Mouse (Mus musculus): ENCODE data around the gene Gli1. TPM values are rescaled to one million over a fixed set of nuclear protein-coding genes. Genes with fewer than 3 reads are reported as not detected.

The Gli1 gene
- total RNA-seq (2014; rRNA removed; ENCODE audit: low replicate concordance) = 1.1 TPM in 1 of 2 replicates, not detected in the other
- 0.51 and 0.59 TPM in 2 replicates for polyA plus RNA-seq (2015; fragmentation: Nextera tagmentation; extraction: Ambion mirVana)

DNA sequence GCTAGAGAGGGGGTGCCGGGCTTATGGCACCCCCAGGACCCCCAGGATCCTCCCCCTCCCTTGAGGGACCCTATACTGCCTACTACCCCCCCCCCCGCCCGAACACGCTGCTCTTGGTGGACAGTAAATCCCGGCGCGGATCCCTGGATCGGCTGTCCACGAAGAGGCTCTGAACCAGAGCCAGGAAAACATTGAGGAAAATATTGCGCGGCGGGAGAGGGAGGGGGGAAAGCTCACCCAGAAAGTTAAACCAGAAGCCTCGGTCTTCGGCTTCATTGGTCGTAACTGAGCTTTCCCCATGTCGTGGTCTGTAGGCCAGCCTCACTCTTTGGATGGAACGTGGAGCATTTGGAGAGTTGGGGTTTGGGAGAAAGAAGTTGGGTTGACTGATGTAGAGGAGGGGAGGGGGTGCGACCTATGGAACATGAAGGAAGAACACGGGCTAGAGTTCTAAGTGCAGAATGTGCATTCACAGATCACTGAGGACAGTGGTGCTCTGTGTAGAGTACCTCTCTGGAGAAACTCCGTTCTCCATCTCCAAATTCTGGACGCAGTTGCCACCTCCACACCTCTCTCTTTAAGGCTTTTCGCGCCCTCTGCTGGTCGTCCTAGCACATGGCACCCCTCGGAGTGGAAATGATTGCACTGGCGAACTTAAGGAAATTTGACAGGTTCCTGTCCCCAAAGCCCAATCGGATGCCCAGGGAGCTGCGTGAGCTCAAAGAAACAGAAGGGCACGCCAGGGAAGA is at the start of gene Gli1:
Gli1 (minus strand) TSS at position 84 of the 749 bp plus-strand sequence.
- no peaks in the 10 kb centered on the region for H3K36me3 ChIP-seq (replicated peaks; ENCODE audit: control insufficient read depth, insufficient read depth, low read length)
- under 1% methylated on average over 29 of the region's 29 CpGs for WGBS
- no peaks in the 10 kb centered on the region for H3K9me3 ChIP-seq (replicated peaks; ENCODE audit: control insufficient read depth, low read length)
- ATAC-seq (ENCODE audit: insufficient read depth, low read depth) (peak; percentile 45; the same call in 1 of the 2 replicates), DNase-seq (ENCODE audit: low spot score) (peak; percentile 82)
- peaks cover 3% of the 10 kb centered on the region; the same call in 1 of the 2 replicates for H3K4me1 ChIP-seq (ENCODE audit: control insufficient read depth, insufficient read depth)
- no peak within 1 kb of the TSS for H3K27ac ChIP-seq (ENCODE audit: low read depth)
- TF ChIP-seq EP300 (IDR thresholded peaks at IDR 0.05; ENCODE audit: low read depth) (no peak), CTCF (IDR thresholded peaks at IDR 0.05; ENCODE audit: low read depth) (peak; percentile 94)
- 0 out of 2 replicates have a peak within 1 kb of the TSS, but pooled peaks have one; percentile 8 for H3K9ac ChIP-seq (replicated peaks; ENCODE audit: low read depth, low read length)
- H3K4me2 ChIP-seq (ENCODE audit: low read depth, low read length) = peak within 1 kb of the TSS; percentile 78
- H3K4me3 ChIP-seq (ENCODE audit: low read depth, low read length) = peak within 1 kb of the TSS; percentile 46
- peaks cover 30% of the 10 kb centered on the region for H3K27me3 ChIP-seq (ENCODE audit: control insufficient read depth, insufficient read depth, low read length)

DNA sequence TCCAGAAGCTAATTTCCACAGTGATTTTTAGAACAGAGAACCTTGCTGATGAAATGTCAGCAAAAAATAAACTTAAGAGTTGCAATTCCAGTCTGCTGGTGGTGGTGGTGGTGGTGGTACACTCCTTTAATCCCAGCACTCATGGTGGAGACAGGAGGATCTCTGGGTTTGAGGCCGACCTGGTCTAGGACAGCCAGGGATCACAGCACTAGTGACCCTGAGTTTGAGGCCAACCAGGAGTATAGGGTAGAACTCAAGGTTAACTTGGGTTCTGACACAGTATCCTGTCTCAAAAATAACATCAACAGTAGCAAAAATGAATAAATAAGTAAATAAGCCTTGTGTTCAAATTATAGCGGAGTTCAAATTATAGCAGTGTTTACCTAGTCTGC is 40.0 kb upstream of the Gli1 start:
- WGBS = 48% methylated on average over 2 of the region's 2 CpGs
- H3K27ac ChIP-seq (ENCODE audit: low read depth) = peak overlapping the region; percentile 98
- DNase-seq (ENCODE audit: low spot score) = no peak
- H3K27me3 ChIP-seq (ENCODE audit: control insufficient read depth, insufficient read depth, low read length) = no peaks in the 10 kb centered on the region
- peak overlapping the region; percentile 62 for H3K4me2 ChIP-seq (ENCODE audit: low read depth, low read length)
- peak overlapping the region; percentile 79 for H3K4me3 ChIP-seq (ENCODE audit: low read depth, low read length)
- ATAC-seq (ENCODE audit: insufficient read depth, low read depth) = no peak
- no peaks in the 10 kb centered on the region for H3K36me3 ChIP-seq (replicated peaks; ENCODE audit: control insufficient read depth, insufficient read depth, low read length)
- H3K9me3 ChIP-seq (replicated peaks; ENCODE audit: control insufficient read depth, low read length) = no peaks in the 10 kb centered on the region
- H3K9ac ChIP-seq (replicated peaks; ENCODE audit: low read depth, low read length) = peak overlapping the region; percentile 90
- H3K4me1 ChIP-seq (ENCODE audit: control insufficient read depth, insufficient read depth) = peaks cover 12% of the 10 kb centered on the region; the same call in 1 of the 2 replicates
- TF ChIP-seq CTCF (IDR thresholded peaks at IDR 0.05; ENCODE audit: low read depth) (no peak), EP300 (IDR thresholded peaks at IDR 0.05; ENCODE audit: low read depth) (no peak)

DNA sequence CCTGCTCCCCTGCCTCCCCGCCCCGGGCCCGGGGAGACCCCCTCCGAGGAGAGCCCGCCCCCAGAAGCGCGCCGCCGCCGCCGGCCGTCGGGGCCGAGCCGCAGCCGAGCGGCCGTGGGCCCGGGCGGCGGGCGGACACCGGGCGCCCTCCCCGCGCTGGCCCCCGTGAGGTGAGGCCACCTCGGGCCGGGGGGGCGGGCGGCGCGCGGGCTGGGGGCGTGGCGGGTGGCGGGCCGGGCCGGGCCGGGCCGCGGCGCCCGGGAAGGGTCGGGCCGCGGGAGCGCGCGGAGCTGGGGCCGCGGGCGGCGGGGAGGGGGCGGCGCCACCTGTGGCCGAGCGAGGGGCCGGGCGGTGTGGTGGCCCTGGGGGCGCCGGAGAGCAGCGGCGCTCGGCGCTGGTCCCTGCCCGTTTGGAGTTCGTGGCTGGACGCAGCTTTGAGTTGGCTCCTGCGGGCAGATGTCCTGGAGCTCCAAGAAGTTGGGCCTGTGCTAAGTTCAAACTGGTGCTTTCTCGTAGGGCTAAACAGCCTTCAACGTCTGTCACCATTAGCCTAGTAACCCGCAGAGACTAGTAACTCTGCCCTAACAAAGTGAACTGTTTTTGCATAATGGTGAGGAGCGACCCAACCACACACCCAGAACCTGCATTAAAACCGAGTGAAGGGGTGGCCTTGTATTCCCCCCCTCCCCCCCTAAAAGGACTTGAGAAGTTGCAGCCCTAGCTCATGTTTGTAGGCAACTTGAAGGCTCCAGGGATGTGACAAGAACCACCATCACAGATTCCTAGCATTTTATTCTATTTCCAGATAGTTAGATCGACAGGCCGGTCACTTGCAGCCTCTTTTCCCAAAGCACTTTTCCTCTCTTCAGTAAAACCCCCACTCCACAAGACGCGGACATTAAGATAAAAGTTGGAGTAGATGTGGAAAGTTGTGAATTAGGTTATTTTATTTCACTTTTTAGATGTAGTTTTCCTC is 39.3 kb upstream of the Gli1 start:
- H3K9me3 ChIP-seq (replicated peaks; ENCODE audit: control insufficient read depth, low read length) = no peaks in the 10 kb centered on the region
- 1% methylated on average over 44 of the region's 79 CpGs for WGBS
- ATAC-seq (ENCODE audit: insufficient read depth, low read depth) (peak; percentile 80), DNase-seq (ENCODE audit: low spot score) (peak; percentile 74)
- H3K27ac ChIP-seq (ENCODE audit: low read depth) = peak overlapping the region; percentile 98
- peaks cover 12% of the 10 kb centered on the region; the same call in 1 of the 2 replicates for H3K4me1 ChIP-seq (ENCODE audit: control insufficient read depth, insufficient read depth)
- H3K9ac ChIP-seq (replicated peaks; ENCODE audit: low read depth, low read length) = peak overlapping the region; percentile 90
- peak overlapping the region; percentile 62 for H3K4me2 ChIP-seq (ENCODE audit: low read depth, low read length)
- no peaks in the 10 kb centered on the region for H3K27me3 ChIP-seq (ENCODE audit: control insufficient read depth, insufficient read depth, low read length)
- no peak for TF ChIP-seq EP300 (IDR thresholded peaks at IDR 0.05; ENCODE audit: low read depth)
- H3K36me3 ChIP-seq (replicated peaks; ENCODE audit: control insufficient read depth, insufficient read depth, low read length) = no peaks in the 10 kb centered on the region
- peak overlapping the region; percentile 79 for H3K4me3 ChIP-seq (ENCODE audit: low read depth, low read length)

DNA sequence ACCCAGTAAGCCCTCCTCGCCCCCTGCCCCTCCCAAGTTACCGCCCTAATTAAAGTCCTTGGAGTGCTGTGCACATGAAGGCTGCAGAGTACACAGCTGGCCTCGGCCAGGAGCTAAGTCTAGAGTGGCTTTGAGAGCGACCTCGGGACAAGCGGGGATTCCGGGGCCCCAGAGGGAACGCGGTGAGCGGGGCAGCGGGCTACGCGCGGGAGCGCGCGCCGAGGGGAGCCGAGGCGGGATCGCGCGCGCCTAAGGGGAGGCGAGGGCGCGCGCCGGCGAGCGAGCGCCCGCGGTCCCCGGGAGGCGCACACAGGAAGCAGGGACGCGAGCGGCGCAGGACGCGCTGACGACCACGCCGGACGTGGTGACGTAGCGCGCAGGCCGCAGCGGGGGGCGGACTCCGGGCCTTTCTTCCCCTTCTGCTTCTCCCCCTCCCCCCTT is 38.5 kb upstream of the Gli1 start, which contains the start of gene R3hdm2:
R3hdm2 (plus strand) TSS at position 77 of the 441 bp plus-strand sequence.
- H3K27me3 ChIP-seq (ENCODE audit: control insufficient read depth, insufficient read depth, low read length) = no peaks in the 10 kb centered on the region
- H3K4me2 ChIP-seq (ENCODE audit: low read depth, low read length) = peak within 1 kb of the TSS; percentile 62
- DNase-seq (ENCODE audit: low spot score) = peak; percentile 92
- no peaks in the 10 kb centered on the region for H3K9me3 ChIP-seq (replicated peaks; ENCODE audit: control insufficient read depth, low read length)
- ATAC-seq (ENCODE audit: insufficient read depth, low read depth) = peak; percentile 97
- 0% methylated on average over 50 of the region's 53 CpGs for WGBS
- H3K36me3 ChIP-seq (replicated peaks; ENCODE audit: control insufficient read depth, insufficient read depth, low read length) = no peaks in the 10 kb centered on the region
- H3K9ac ChIP-seq (replicated peaks; ENCODE audit: low read depth, low read length) = peak within 1 kb of the TSS; percentile 90
- peak within 1 kb of the TSS; percentile 79 for H3K4me3 ChIP-seq (ENCODE audit: low read depth, low read length)
- TF ChIP-seq CTCF (IDR thresholded peaks at IDR 0.05; ENCODE audit: low read depth) = no peak
- no peak for TF ChIP-seq EP300 (IDR thresholded peaks at IDR 0.05; ENCODE audit: low read depth)
- peak within 1 kb of the TSS; percentile 98 for H3K27ac ChIP-seq (ENCODE audit: low read depth)
- H3K4me1 ChIP-seq (ENCODE audit: control insufficient read depth, insufficient read depth) = peaks cover 12% of the 10 kb centered on the region; the same call in 1 of the 2 replicates

DNA sequence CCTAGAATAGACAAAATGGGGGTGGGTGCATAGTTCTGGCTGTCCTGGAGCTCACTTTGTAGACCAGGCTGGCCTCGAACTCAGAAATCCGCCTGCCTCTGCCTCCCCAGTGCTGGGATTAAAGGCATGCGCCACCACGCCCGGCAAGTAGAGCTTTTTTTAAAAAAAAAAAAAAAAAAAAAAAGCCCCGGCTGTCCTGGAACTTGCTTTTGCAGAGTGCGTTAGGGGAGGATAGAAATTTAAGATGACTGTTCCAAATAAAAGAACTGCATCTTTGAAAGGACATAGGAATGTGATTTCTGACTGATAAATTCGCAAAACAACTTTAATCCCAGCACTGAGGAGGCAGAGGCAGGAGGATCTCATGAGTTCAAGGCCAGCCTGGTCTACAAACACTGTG is 37.9 kb upstream of the Gli1 start:
- WGBS = 88% methylated on average over 8 of the region's 8 CpGs
- peak overlapping the region; percentile 90; the same call in 1 of the 2 replicates for H3K9ac ChIP-seq (replicated peaks; ENCODE audit: low read depth, low read length)

More for the DNA sequence above, 37.9 kb upstream of the Gli1 start:
- Histone ChIP-seq H3K27me3 (ENCODE audit: control insufficient read depth, insufficient read depth, low read length) (no peaks in the 10 kb centered on the region), H3K4me1 (ENCODE audit: control insufficient read depth, insufficient read depth) (peaks cover 12% of the 10 kb centered on the region; the same call in 1 of the 2 replicates), H3K4me3 (ENCODE audit: low read depth, low read length) (peak overlapping the region; percentile 79), H3K4me2 (ENCODE audit: low read depth, low read length) (peak overlapping the region; percentile 62), H3K36me3 (replicated peaks; ENCODE audit: control insufficient read depth, insufficient read depth, low read length) (no peaks in the 10 kb centered on the region), H3K27ac (ENCODE audit: low read depth) (peak overlapping the region; percentile 98), H3K9me3 (replicated peaks; ENCODE audit: control insufficient read depth, low read length) (no peaks in the 10 kb centered on the region)
- DNase-seq (ENCODE audit: low spot score) (no peak), ATAC-seq (ENCODE audit: insufficient read depth, low read depth) (no peak)
- TF ChIP-seq CTCF (IDR thresholded peaks at IDR 0.05; ENCODE audit: low read depth) (no peak), EP300 (IDR thresholded peaks at IDR 0.05; ENCODE audit: low read depth) (no peak)

Measured in heart, postnatal 0 days (tissue).